In the genomic region with DNA sequence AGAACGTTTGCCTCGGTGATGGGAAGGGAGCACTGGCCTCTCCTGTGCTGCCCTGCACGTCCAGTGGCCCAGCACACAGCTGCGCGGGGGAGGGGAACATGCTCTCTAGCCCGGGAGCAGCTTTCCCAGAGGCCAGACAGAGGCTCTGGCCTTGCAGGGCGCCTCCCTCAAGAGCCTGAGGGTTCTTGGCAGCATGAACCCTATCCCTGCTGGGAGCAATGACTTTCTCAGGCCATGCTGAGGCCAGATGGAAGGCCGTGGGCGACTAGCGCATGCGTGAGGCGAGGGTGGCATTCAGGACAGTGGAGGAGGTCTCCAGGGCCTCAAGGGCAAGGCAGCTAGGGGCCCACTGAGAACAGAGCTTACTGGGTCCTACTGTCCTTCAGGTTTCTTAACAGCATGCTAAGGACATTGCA, we compare ENCODE assay signal across 8 mouse cellular contexts.
DNase-seq lines count a peak whose midpoint lies in the region; ATAC-seq and TF ChIP-seq lines count a peak whose summit lies in the region.

No protein-coding gene starts in this region.

- peak overlapping the region; percentile 83 for H3K27ac ChIP-seq in limb, embryonic 12.5 days
- peak overlapping the region; percentile 28; the same call in 1 of the 2 replicates for H3K27ac ChIP-seq in midbrain, embryonic 14.5 days (replicated peaks; ENCODE audit: low read depth, low read length)
- H3K27ac ChIP-seq in testis, adult 2 months (ENCODE audit: control insufficient read depth, insufficient read depth, low read depth, low read length), result peak overlapping the region; percentile 49

- peak overlapping the region; percentile 49; the same call in 1 of the 2 replicates for H3K9ac ChIP-seq in limb, embryonic 12.5 days (replicated peaks)
- H3K9ac ChIP-seq in midbrain, embryonic 14.5 days (replicated peaks; ENCODE audit: low read length), result 0 out of 2 replicates have a peak overlapping the region, but pooled peaks have one; percentile 23

- H3K9me3 ChIP-seq in limb, embryonic 12.5 days, result no peaks in the 10 kb centered on the region
- H3K9me3 ChIP-seq in midbrain, embryonic 14.5 days (ENCODE audit: control insufficient read depth, low read length), result no peaks in the 10 kb centered on the region

- no peak for TF ChIP-seq POLR2A in testis, adult 2 months (IDR thresholded peaks at IDR 0.05; ENCODE audit: control insufficient read depth, low read depth, low read length)

- no peak overlapping the region for H3K4me3 ChIP-seq in limb, embryonic 12.5 days (replicated peaks)
- H3K4me3 ChIP-seq in midbrain, embryonic 14.5 days (replicated peaks; ENCODE audit: low read depth, low read length), result no peak overlapping the region
- H3K4me3 ChIP-seq in testis, adult 2 months (ENCODE audit: control insufficient read depth, low read depth, low read length), result no peak overlapping the region

- peak overlapping the region; percentile 40 for H3K4me2 ChIP-seq in limb, embryonic 12.5 days
- H3K4me2 ChIP-seq in midbrain, embryonic 14.5 days (ENCODE audit: low read length), result 0 out of 2 replicates have a peak overlapping the region, but pooled peaks have one; percentile 15

- ATAC-seq in frontal cortex, adult (ENCODE audit: low TSS enrichment), result peak; percentile 26; the same call in 1 of the 2 replicates
- ATAC-seq in limb, embryonic 12.5 days (ENCODE audit: insufficient number of reproducible peaks, insufficient read depth, low FRiP score, low TSS enrichment, low read depth), result peak; percentile 83
- peak; percentile 68 for ATAC-seq in midbrain, embryonic 14.5 days (ENCODE audit: low FRiP score, low TSS enrichment)

- WGBS in limb, embryonic 12.5 days, result 4% methylated on average over 12 of the region's 12 CpGs
- 5% methylated on average over 12 of the region's 12 CpGs for WGBS in midbrain, embryonic 14.5 days

- DNase-seq in frontal cortex, postnatal 36 days (ENCODE audit: low spot score in 2 of 2), result no peak
- peak; percentile 57 for DNase-seq in embryo, embryonic 11.5 days (ENCODE audit: low read depth, low spot score)
- DNase-seq in gastrocnemius, postnatal 36 days, result peak; percentile 61 to 77
- peak; percentile 39 for DNase-seq in hindlimb bud, embryonic 11.5 days (ENCODE audit: extremely low spot score, low read depth, low spot score)
- peak; percentile 59 for DNase-seq in midbrain, embryonic 14.5 days

- intact Hi-C loops in gastrocnemius, postnatal 36 days (cut with DNase I), result no loop called here

- H3K4me1 ChIP-seq in limb, embryonic 12.5 days (replicated peaks), result peaks cover 19% of the 10 kb centered on the region
- H3K4me1 ChIP-seq in midbrain, embryonic 14.5 days (ENCODE audit: control insufficient read depth, insufficient read depth, low read length), result peaks cover 10% of the 10 kb centered on the region
- H3K4me1 ChIP-seq in testis, adult 2 months (ENCODE audit: control insufficient read depth, insufficient read depth, low read length), result peaks cover 5% of the 10 kb centered on the region

- no peaks in the 10 kb centered on the region for H3K36me3 ChIP-seq in limb, embryonic 12.5 days
- no peaks in the 10 kb centered on the region for H3K36me3 ChIP-seq in midbrain, embryonic 14.5 days (ENCODE audit: control insufficient read depth, insufficient read depth, low read length)
- H3K36me3 ChIP-seq in testis, adult 2 months (ENCODE audit: control insufficient read depth, insufficient read depth, low read length), result no peaks in the 10 kb centered on the region

- H3K27me3 ChIP-seq in limb, embryonic 12.5 days, result no peaks in the 10 kb centered on the region
- H3K27me3 ChIP-seq in midbrain, embryonic 14.5 days (ENCODE audit: control insufficient read depth, insufficient read depth, low read length), result no peaks in the 10 kb centered on the region; the same call in 1 of the 2 replicates
- no peaks in the 10 kb centered on the region for H3K27me3 ChIP-seq in testis, adult 2 months (ENCODE audit: control insufficient read depth, insufficient read depth, low read length)

- TF ChIP-seq CTCF in testis, adult 2 months (IDR thresholded peaks at IDR 0.05; ENCODE audit: control insufficient read depth, insufficient read depth, insufficient replicate concordance, low read depth, low read length), result no peak

Comparison
In these comparisons a context has a peak if more than half of its experiments do, and no peak if none do; other contexts are left out.
1. ATAC-seq: peak in every context shown above with its lines; median percentile 83 in limb, embryonic 12.5 days; 68 in midbrain, embryonic 14.5 days; 26 in frontal cortex, adult.
2. DNase-seq: peak in embryo, embryonic 11.5 days (single experiment), gastrocnemius, postnatal 36 days (2 of 2), hindlimb bud, embryonic 11.5 days (single experiment) and midbrain, embryonic 14.5 days (single experiment); none in frontal cortex, postnatal 36 days (0 of 2).
3. H3K27ac ChIP-seq: peak in every context shown above with its lines; median percentile 83 in limb, embryonic 12.5 days; 49 in testis, adult 2 months; 28 in midbrain, embryonic 14.5 days.